Mouse (Mus musculus): Measurements from ENCODE around the gene Sptb. TPM values are rescaled to one million over a fixed set of nuclear protein-coding genes. Genes with fewer than 3 reads are reported as not detected.
A peak's percentile ranks its signal among the peaks of the same experiment; 100 is the strongest.

Gene Sptb
- total and polyA plus RNA-seq, 3 experiments = 17.9 to 85.1 (median 35.4) TPM

GRCm38 (mm10) chr12:76605837-76606236 lies 104.5 kb downstream of the Sptb start:
- peak in 2 of 3 experiments; percentile 15 to 32; a peak in 2 of 6 replicates for TF ChIP-seq CTCF (IDR thresholded peaks at IDR 0.05 in 2 of 3, conservative IDR thresholded peaks at IDR 0.05 in 1 of 3; ENCODE audit: control insufficient read depth in 1 of 3, insufficient read depth in 1 of 3, low read depth in 2 of 3, low read length in 3 of 3, poor library complexity in 1 of 3, severe bottlenecking in 1 of 3)
- TF ChIP-seq SMC3 (IDR thresholded peaks at IDR 0.05; ENCODE audit: low read depth, low read length) = peak; percentile 38
- no peak for TF ChIP-seq ETS1 (IDR thresholded peaks at IDR 0.05; ENCODE audit: low read depth, low read length)
- no peak for TF ChIP-seq MEF2A (IDR thresholded peaks at IDR 0.05; ENCODE audit: extremely low read depth, insufficient replicate concordance, low read depth, low read length, poor library complexity, severe bottlenecking)
- no peak; the same call in 1 of the 2 replicates for TF ChIP-seq RAD21 (IDR thresholded peaks at IDR 0.05; ENCODE audit: low read depth, low read length)

GRCm38 (mm10) chr12:76604546-76604945 lies 105.8 kb downstream of the Sptb start:
- no peaks in the 10 kb centered on the region for H3K36me3 ChIP-seq (ENCODE audit: control insufficient read depth in 1 of 2, insufficient read depth in 2 of 2, low read length in 2 of 2)
- H3K4me3 ChIP-seq (ENCODE audit: control insufficient read depth in 1 of 2, insufficient read depth in 1 of 2, low read depth in 2 of 2, low read length in 2 of 2) = no peak overlapping the region
- TF ChIP-seq MAZ (IDR thresholded peaks at IDR 0.05; ENCODE audit: low read depth, low read length) (no peak), TCF12 (IDR thresholded peaks at IDR 0.05; ENCODE audit: low read depth, low read length) (no peak), BHLHE40 (IDR thresholded peaks at IDR 0.05; ENCODE audit: borderline replicate concordance, low read depth, low read length) (no peak), RAD21 (IDR thresholded peaks at IDR 0.05; ENCODE audit: low read depth, low read length) (no peak), ZKSCAN1 (IDR thresholded peaks at IDR 0.05; ENCODE audit: low read depth, low read length) (no peak), EP300 (IDR thresholded peaks at IDR 0.05; ENCODE audit: low read depth in 1 of 2, low read length in 2 of 2) (no peak), GABPA (IDR thresholded peaks at IDR 0.05; ENCODE audit: low read depth, low read length) (no peak), NELFE (IDR thresholded peaks at IDR 0.05; ENCODE audit: low read depth, low read length) (no peak), GATA1 (IDR thresholded peaks at IDR 0.05; ENCODE audit: low read depth, low read length) (no peak), CHD2 (IDR thresholded peaks at IDR 0.05; ENCODE audit: low read length) (no peak), NRF1 (IDR thresholded peaks at IDR 0.05; ENCODE audit: insufficient read depth, low read depth, low read length, poor library complexity, severe bottlenecking) (no peak), POLR2A (IDR thresholded peaks at IDR 0.05; ENCODE audit: control insufficient read depth in 1 of 2, insufficient read depth in 1 of 2, low read depth in 1 of 2, low read length in 2 of 2, poor library complexity in 1 of 2) (no peak), TBP (IDR thresholded peaks at IDR 0.05; ENCODE audit: low read depth, low read length) (no peak), USF2 (IDR thresholded peaks at IDR 0.05; ENCODE audit: borderline replicate concordance in 1 of 2, insufficient read depth in 1 of 2, low read depth in 1 of 2, low read length in 2 of 2) (no peak), POLR2AphosphoS5 (IDR thresholded peaks at IDR 0.05; ENCODE audit: borderline replicate concordance, low read depth, low read length) (no peak), MAFK (IDR thresholded peaks at IDR 0.05; ENCODE audit: borderline replicate concordance, low read depth, low read length) (no peak), JUND (IDR thresholded peaks at IDR 0.05; ENCODE audit: low read depth, low read length) (no peak)
- no peaks in the 10 kb centered on the region for H3K9me3 ChIP-seq (replicated peaks; ENCODE audit: insufficient read depth, low read length)
- H3K27me3 ChIP-seq (ENCODE audit: control insufficient read depth in 1 of 2, insufficient read depth in 2 of 2, low read length in 2 of 2) = no peaks in the 10 kb centered on the region
- no peaks in the 10 kb centered on the region for H3K79me2 ChIP-seq (ENCODE audit: control insufficient read depth, insufficient read depth, low read length, poor library complexity)
- H3K27ac ChIP-seq (ENCODE audit: control insufficient read depth, low read depth, low read length) = no peak overlapping the region
- no peak for DNase-seq (ENCODE audit: low read depth, low spot score)
- H3K9ac ChIP-seq (ENCODE audit: control insufficient read depth, low read depth, low read length, poor library complexity, severe bottlenecking) = no peak overlapping the region
- H3K4me1 ChIP-seq (ENCODE audit: control insufficient read depth in 1 of 2, insufficient read depth in 2 of 2, low read length in 2 of 2) = no peaks in the 10 kb centered on the region

More at GRCm38 (mm10) chr12:76605837-76606236, 104.5 kb downstream of the Sptb start:
- no peaks in the 10 kb centered on the region for H3K27me3 ChIP-seq (ENCODE audit: control insufficient read depth in 1 of 2, insufficient read depth in 2 of 2, low read length in 2 of 2)
- H3K4me3 ChIP-seq (ENCODE audit: control insufficient read depth in 1 of 2, insufficient read depth in 1 of 2, low read depth in 2 of 2, low read length in 2 of 2) = no peak overlapping the region
- H3K36me3 ChIP-seq (ENCODE audit: control insufficient read depth in 1 of 2, insufficient read depth in 2 of 2, low read length in 2 of 2) = no peaks in the 10 kb centered on the region
- H3K27ac ChIP-seq (ENCODE audit: control insufficient read depth, low read depth, low read length) = no peak overlapping the region
- no peak for DNase-seq (ENCODE audit: low read depth, low spot score)
- no peaks in the 10 kb centered on the region for H3K4me1 ChIP-seq (ENCODE audit: control insufficient read depth in 1 of 2, insufficient read depth in 2 of 2, low read length in 2 of 2)
- H3K9me3 ChIP-seq (replicated peaks; ENCODE audit: insufficient read depth, low read length) = no peaks in the 10 kb centered on the region
- no peak overlapping the region for H3K9ac ChIP-seq (ENCODE audit: control insufficient read depth, low read depth, low read length, poor library complexity, severe bottlenecking)
- no peaks in the 10 kb centered on the region for H3K79me2 ChIP-seq (ENCODE audit: control insufficient read depth, insufficient read depth, low read length, poor library complexity)

All from MEL (cell line).